In the genomic region with DNA sequence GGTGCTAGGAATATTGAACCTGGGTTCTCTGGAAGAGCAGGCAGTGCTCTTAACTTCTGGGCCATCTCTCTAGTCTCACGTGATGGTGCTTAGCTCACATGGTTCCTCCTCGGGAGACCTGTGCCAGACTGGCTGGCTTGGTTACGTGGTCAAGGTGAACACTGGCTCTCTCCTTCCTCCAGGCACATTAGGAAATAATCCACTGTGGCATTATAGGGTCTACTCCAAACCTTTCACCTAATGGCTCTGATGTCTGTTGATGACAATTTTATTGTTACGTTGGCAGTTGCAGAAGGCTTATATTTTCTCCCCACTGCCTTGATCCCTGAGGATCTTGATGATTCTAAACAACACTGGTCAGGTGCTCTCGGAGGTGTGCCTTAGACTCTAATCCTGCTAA, we compare ENCODE assay signal across 26 mouse cellular contexts. TPM values are rescaled to one million over a fixed set of nuclear protein-coding genes. Genes with fewer than 3 reads are reported as not detected.
"Had no signal": no experiment of that assay in that cellular context is flagged by ENCODE, and none has a peak within 500 bp of the region (broad histone marks: within the 10 kb centered on the region; RNA-seq: fewer than 3 reads in every experiment).

No protein-coding gene starts in this region.

- H3K27ac ChIP-seq: left cerebral cortex, adult 2 months; limb, embryonic 10.5 days; liver, embryonic 13.5 days; lung, embryonic 15.5 days; midbrain, embryonic 12.5 days; neural tube, embryonic 15.5 days had no signal

- H3K4me3 ChIP-seq: left cerebral cortex, adult 2 months; limb, embryonic 10.5 days; liver, embryonic 13.5 days; lung, embryonic 15.5 days; midbrain, embryonic 12.5 days; myocyte; neural tube, embryonic 15.5 days had no signal

- DNase-seq: kidney, adult 18-20 months; kidney, postnatal 10 days; kidney, postnatal 4 days; liver, embryonic 13.5 days; liver, postnatal 0 days; lung, postnatal 14 days; right cerebral cortex, postnatal 4 days; spleen, adult 18-20 months; thymus, adult 2 months; thymus, postnatal 25 days had no signal

RNA-seq across cellular contexts. Expression of a gene that starts 18.1 kb away (rescaled TPM):
- total RNA-seq: layer of hippocampus, postnatal 25 days; left cerebral cortex, adult 2 months; left cerebral cortex, postnatal 14 days; megakaryocyte-erythroid progenitor cell, adult 5-6 weeks had no signal
- polyA plus RNA-seq: myocyte; testis, adult 2 months; urinary bladder, adult 2 months had no signal

RNA-seq across cellular contexts. Expression of a gene that starts 20.5 kb away (rescaled TPM):
- total RNA-seq: left cerebral cortex, adult 2 months had no signal
- polyA plus RNA-seq: myocyte; testis, adult 2 months; thymus, adult 2 months had no signal

RNA-seq across cellular contexts. Expression of a gene that starts 36.9 kb away (rescaled TPM):
- total RNA-seq: layer of hippocampus, postnatal 25 days; left cerebral cortex, adult 2 months; left cerebral cortex, postnatal 14 days; megakaryocyte-erythroid progenitor cell, adult 5-6 weeks; midbrain, postnatal 0 days had no signal
- polyA plus RNA-seq: kidney, embryonic 14.5 days; limb, embryonic 10.5 days; limb, embryonic 14.5 days; liver, embryonic 13.5 days; liver, postnatal 0 days; lung, embryonic 15.5 days; midbrain, embryonic 12.5 days; midbrain, postnatal 0 days; myocyte; neural tube, embryonic 11.5 days; neural tube, embryonic 15.5 days; stomach, embryonic 14.5 days; testis, adult 2 months; thymus, adult 2 months; urinary bladder, adult 2 months had no signal

RNA-seq across cellular contexts. Expression of a gene that starts 41.0 kb away (rescaled TPM):
- total RNA-seq: layer of hippocampus, postnatal 25 days; left cerebral cortex, adult 2 months; left cerebral cortex, postnatal 14 days; megakaryocyte-erythroid progenitor cell, adult 5-6 weeks; midbrain, postnatal 0 days had no signal
- polyA plus RNA-seq: kidney, embryonic 14.5 days; limb, embryonic 10.5 days; limb, embryonic 14.5 days; liver, embryonic 13.5 days; liver, postnatal 0 days; lung, embryonic 15.5 days; midbrain, embryonic 12.5 days; myocyte; neural tube, embryonic 11.5 days; neural tube, embryonic 15.5 days; stomach, embryonic 14.5 days; testis, adult 2 months had no signal
